Mouse (Mus musculus) cerebellum, adult 18-20 months (tissue): ENCODE data around the gene E130218I03Rik.

Experiments
- DNase-seq, 2 experiments: peaks; one replicate each; pipeline ENCODE4 v3.0.0; 2021

E130218I03Rik gene

GRCm38 (mm10) chr4:134287575-134288025 is 44.1 kb downstream of the E130218I03Rik start, which contains the start of gene Pdik1l:
Pdik1l (minus strand) TSS chr4:134287895.
- peak; percentile 78 to 79 for DNase-seq

- no peak for DNase-seq
Measured at GRCm38 (mm10) chr4:134288397-134289256, 45.2 kb downstream of the E130218I03Rik start.

- peak; percentile 62 to 82 for DNase-seq
Measured at GRCm38 (mm10) chr4:134292067-134292466, 48.6 kb downstream of the E130218I03Rik start.

GRCm38 (mm10) chr4:134293061-134293691 is 49.7 kb downstream of the E130218I03Rik start:
- peak in 1 of 2 experiments; percentile 7 for DNase-seq

GRCm38 (mm10) chr4:134293692-134294163 is 50.3 kb downstream of the E130218I03Rik start:
- no peak for DNase-seq
